In the genomic region with DNA sequence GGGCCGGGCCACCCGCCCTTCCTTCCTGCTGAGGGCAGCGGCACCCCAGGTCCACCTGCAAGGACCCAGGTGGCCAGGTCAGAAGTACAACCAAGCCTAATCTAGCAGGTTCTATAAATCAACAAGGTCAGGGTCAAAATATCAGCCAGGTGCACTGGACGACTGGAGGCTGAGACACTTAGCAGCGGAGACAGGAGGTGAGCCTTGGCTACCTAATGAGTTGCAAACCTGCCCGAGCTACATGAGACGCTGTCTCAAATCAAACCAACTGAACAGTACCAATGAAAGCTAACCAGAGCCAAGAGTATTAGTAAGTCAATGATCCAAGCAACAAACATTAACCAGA, we compare ENCODE assay signal across 8 mouse cellular contexts. TPM values are rescaled to one million over a fixed set of nuclear protein-coding genes. Genes with fewer than 3 reads are reported as not detected.
DNase-seq lines count a peak whose midpoint lies in the region; ATAC-seq and TF ChIP-seq lines count a peak whose summit lies in the region.

No protein-coding gene starts in this region.

- H3K9me3 ChIP-seq in heart, embryonic 11.5 days (replicated peaks; ENCODE audit: control insufficient read depth, low read length), result no peaks in the 10 kb centered on the region
- H3K9me3 ChIP-seq in limb, embryonic 15.5 days, result no peaks in the 10 kb centered on the region
- H3K9me3 ChIP-seq in stomach, embryonic 16.5 days (replicated peaks; ENCODE audit: control insufficient read depth, low read length), result no peaks in the 10 kb centered on the region

- no peak for TF ChIP-seq POLR2A in thymus, adult 2 months (IDR thresholded peaks at IDR 0.05; ENCODE audit: control insufficient read depth, extremely low read depth, insufficient read depth, low read length, poor library complexity)

- H3K27me3 ChIP-seq in heart, embryonic 11.5 days (ENCODE audit: control insufficient read depth, insufficient read depth, low read length), result peaks cover 11% of the 10 kb centered on the region
- no peaks in the 10 kb centered on the region for H3K27me3 ChIP-seq in thymus, adult 2 months (ENCODE audit: control insufficient read depth, insufficient read depth, low read length)
- peaks cover 12% of the 10 kb centered on the region for H3K27me3 ChIP-seq in limb, embryonic 15.5 days
- peaks cover 7% of the 10 kb centered on the region for H3K27me3 ChIP-seq in stomach, embryonic 16.5 days (ENCODE audit: control insufficient read depth, insufficient read depth, low read length)

- TF ChIP-seq CTCF in thymus, adult 2 months (IDR thresholded peaks at IDR 0.05; ENCODE audit: borderline replicate concordance, control insufficient read depth, extremely low read depth, insufficient read depth, low read length, poor library complexity), result no peak

- DNase-seq in heart, postnatal 4 days, result no peak
- DNase-seq in thymus, adult 2 months, result no peak
- no peak for DNase-seq in thymus, postnatal 10 days (ENCODE audit: low spot score in 2 of 2)
- DNase-seq in layer of hippocampus, postnatal 14 days (ENCODE audit: low spot score in 2 of 2), result no peak
- DNase-seq in adrenal gland, adult 8-10 months, result no peak

- H3K4me2 ChIP-seq in heart, embryonic 11.5 days, result peak overlapping the region; percentile 98
- H3K4me2 ChIP-seq in limb, embryonic 15.5 days, result peak overlapping the region; percentile 91
- peak overlapping the region; percentile 83 for H3K4me2 ChIP-seq in stomach, embryonic 16.5 days (ENCODE audit: low read depth, low read length)

- H3K36me3 ChIP-seq in heart, embryonic 11.5 days (ENCODE audit: control insufficient read depth, insufficient read depth, low read length), result no peaks in the 10 kb centered on the region; the same call in 1 of the 2 replicates
- H3K36me3 ChIP-seq in thymus, adult 2 months (ENCODE audit: control insufficient read depth, insufficient read depth, low read length), result no peaks in the 10 kb centered on the region
- no peaks in the 10 kb centered on the region for H3K36me3 ChIP-seq in limb, embryonic 15.5 days
- no peaks in the 10 kb centered on the region for H3K36me3 ChIP-seq in stomach, embryonic 16.5 days (ENCODE audit: control insufficient read depth, insufficient read depth, low read length)

- H3K4me3 ChIP-seq in heart, embryonic 11.5 days (ENCODE audit: low read depth, low read length), result peak overlapping the region; percentile 75
- H3K4me3 ChIP-seq in thymus, adult 2 months (ENCODE audit: control insufficient read depth, insufficient read depth, low read length), result 0 out of 2 replicates have a peak overlapping the region, but pooled peaks have one; percentile 45
- H3K4me3 ChIP-seq in limb, embryonic 15.5 days, result peak overlapping the region; percentile 66
- H3K4me3 ChIP-seq in stomach, embryonic 16.5 days (replicated peaks; ENCODE audit: low read length), result peak overlapping the region; percentile 70

- 20% methylated on average over 7 of the region's 7 CpGs for WGBS in heart, embryonic 11.5 days (ENCODE audit: insufficient replicate concordance)
- WGBS in thymus, adult 2 months, result 39% methylated on average over 7 of the region's 7 CpGs
- WGBS in limb, embryonic 15.5 days, result 33% methylated on average over 7 of the region's 7 CpGs
- WGBS in stomach, embryonic 16.5 days, result 21% methylated on average over 7 of the region's 7 CpGs

- peak overlapping the region; percentile 87; the same call in 1 of the 2 replicates for H3K27ac ChIP-seq in heart, embryonic 11.5 days (ENCODE audit: low read depth, low read length)
- no peak overlapping the region for H3K27ac ChIP-seq in thymus, adult 2 months (ENCODE audit: control insufficient read depth, insufficient read depth, low read length)
- peak overlapping the region; percentile 73 for H3K27ac ChIP-seq in limb, embryonic 15.5 days
- peak overlapping the region; percentile 94 for H3K27ac ChIP-seq in stomach, embryonic 16.5 days (ENCODE audit: low read length)

- peak overlapping the region; percentile 59; the same call in 1 of the 2 replicates for H3K9ac ChIP-seq in heart, embryonic 11.5 days (ENCODE audit: low read depth, low read length)
- H3K9ac ChIP-seq in limb, embryonic 15.5 days, result 0 out of 2 replicates have a peak overlapping the region, but pooled peaks have one; percentile 37
- peak overlapping the region; percentile 73 for H3K9ac ChIP-seq in stomach, embryonic 16.5 days (ENCODE audit: low read length)

- ATAC-seq in heart, embryonic 11.5 days (replicated peaks; ENCODE audit: insufficient number of reproducible peaks, low FRiP score, low TSS enrichment), result no peak
- no peak for ATAC-seq in limb, embryonic 15.5 days (ENCODE audit: insufficient number of reproducible peaks, low FRiP score, low TSS enrichment, low read depth)
- no peak for ATAC-seq in stomach, embryonic 16.5 days (ENCODE audit: insufficient read depth, low FRiP score)

- peaks cover 44% of the 10 kb centered on the region for H3K4me1 ChIP-seq in heart, embryonic 11.5 days (ENCODE audit: control insufficient read depth, insufficient read depth, low read length)
- peaks cover 52% of the 10 kb centered on the region for H3K4me1 ChIP-seq in thymus, adult 2 months (replicated peaks; ENCODE audit: control insufficient read depth, insufficient read depth, low read length)
- peaks cover 59% of the 10 kb centered on the region for H3K4me1 ChIP-seq in limb, embryonic 15.5 days
- peaks cover 44% of the 10 kb centered on the region for H3K4me1 ChIP-seq in stomach, embryonic 16.5 days (ENCODE audit: control insufficient read depth, insufficient read depth, low read length)

RNA-seq across cellular contexts. Expression of a gene that starts 1.7 kb away (rescaled TPM):
- polyA plus RNA-seq in heart, embryonic 11.5 days (2014; fragmentation: Nextera tagmentation; extraction: Ambion mirVana), result 16.8 and 17.2 TPM in 2 replicates
- 10 to 100 TPM; 36.7 to 39.2 TPM for total RNA-seq in heart, postnatal 4 days (2021)
- 48.3 and 80.5 TPM in 2 replicates for polyA plus RNA-seq in thymus, adult 2 months (2012; rRNA removed)
- 13.1 and 14.8 TPM in 2 replicates for polyA plus RNA-seq in limb, embryonic 15.5 days (2015; fragmentation: Nextera tagmentation; extraction: Ambion mirVana)
- 8.3 and 8.8 TPM in 2 replicates for polyA plus RNA-seq in stomach, embryonic 16.5 days (2015; fragmentation: Nextera tagmentation; extraction: Ambion mirVana)
- total RNA-seq in layer of hippocampus, postnatal 14 days (2021), result 10 to 100 TPM; 18.5 to 18.7 TPM
- total RNA-seq in adrenal gland, adult 8-10 months (2022), result 10 to 100 TPM; 34.5 to 37.3 (median 36.0) TPM

RNA-seq across cellular contexts. Expression of a gene that starts 9.7 kb away (rescaled TPM):
- 10.6 and 11.8 TPM in 2 replicates for polyA plus RNA-seq in heart, embryonic 11.5 days (2014; fragmentation: Nextera tagmentation; extraction: Ambion mirVana)
- 10 to 100 TPM in 1 of 2 experiments, 1 to 10 TPM in 1; 9.3 to 10.9 TPM for total RNA-seq in heart, postnatal 4 days (2021)
- 23.3 and 25.3 TPM in 2 replicates for polyA plus RNA-seq in thymus, adult 2 months (2012; rRNA removed)
- 28.0 and 29.0 TPM in 2 replicates for polyA plus RNA-seq in limb, embryonic 15.5 days (2015; fragmentation: Nextera tagmentation; extraction: Ambion mirVana)
- 16.9 and 17.4 TPM in 2 replicates for polyA plus RNA-seq in stomach, embryonic 16.5 days (2015; fragmentation: Nextera tagmentation; extraction: Ambion mirVana)
- total RNA-seq in layer of hippocampus, postnatal 14 days (2021), result 10 to 100 TPM; 10.3 to 12.4 TPM
- total RNA-seq in adrenal gland, adult 8-10 months (2022), result 1 to 10 TPM; 6.3 to 9.5 (median 7.5) TPM
